Mouse (Mus musculus): Measurements from ENCODE around the gene Nrf1. TPM values are rescaled to one million over a fixed set of nuclear protein-coding genes. Genes with fewer than 3 reads are reported as not detected.

The Nrf1 gene
- polyA plus RNA-seq, 2 experiments, result 31.2 to 33.1 TPM

- ATAC-seq (ENCODE audit: insufficient read depth) (no peak), DNase-seq (ENCODE audit: low read depth in 3 of 3, low spot score in 3 of 3) (no peak)
- Histone ChIP-seq H3K9me3 (ENCODE audit: control insufficient read depth, low read length) (no peaks in the 10 kb centered on the region), H3K27ac (no peak overlapping the region), H3K4me2 (ENCODE audit: low read depth) (no peak overlapping the region), H3K9ac (replicated peaks) (no peak overlapping the region), H3K4me1 (replicated peaks; ENCODE audit: control insufficient read depth in 2 of 2, insufficient read depth in 2 of 2, low read length in 1 of 2) (no peaks in the 10 kb centered on the region), H3K36me3 (replicated peaks; ENCODE audit: control insufficient read depth, insufficient read depth, low read depth) (peaks cover 37% of the 10 kb centered on the region), H3K27me3 (ENCODE audit: control insufficient read depth, insufficient read depth, low read length) (no peaks in the 10 kb centered on the region), H3K4me3 (ENCODE audit: insufficient read depth in 1 of 2, low read depth in 2 of 2, low read length in 2 of 2) (no peak overlapping the region)
- WGBS (ENCODE audit: insufficient replicate concordance), result 77% methylated on average over 2 of the region's 2 CpGs
- TF ChIP-seq CTCF (IDR thresholded peaks at IDR 0.05; ENCODE audit: low read depth), result no peak
- TF ChIP-seq EP300 (IDR thresholded peaks at IDR 0.05; ENCODE audit: low read depth), result no peak
Measured at GRCm38 (mm10) chr6:30107456-30107855, 59.7 kb downstream of the Nrf1 start.

- Histone ChIP-seq H3K36me3 (replicated peaks; ENCODE audit: control insufficient read depth, insufficient read depth, low read depth) (peaks cover 32% of the 10 kb centered on the region), H3K4me2 (ENCODE audit: low read depth) (no peak overlapping the region), H3K27me3 (ENCODE audit: control insufficient read depth, insufficient read depth, low read length) (no peaks in the 10 kb centered on the region), H3K9me3 (ENCODE audit: control insufficient read depth, low read length) (no peaks in the 10 kb centered on the region), H3K27ac (no peak overlapping the region), H3K4me1 (replicated peaks; ENCODE audit: control insufficient read depth in 2 of 2, insufficient read depth in 2 of 2, low read length in 1 of 2) (no peaks in the 10 kb centered on the region), H3K4me3 (ENCODE audit: insufficient read depth in 1 of 2, low read depth in 2 of 2, low read length in 2 of 2) (no peak overlapping the region), H3K9ac (replicated peaks) (no peak overlapping the region)
- WGBS (ENCODE audit: insufficient replicate concordance), result 84% methylated on average over 10 of the region's 10 CpGs
- no peak for TF ChIP-seq CTCF (IDR thresholded peaks at IDR 0.05; ENCODE audit: low read depth)
- no peak for TF ChIP-seq EP300 (IDR thresholded peaks at IDR 0.05; ENCODE audit: low read depth)
- ATAC-seq (ENCODE audit: insufficient read depth), result no peak
- no peak for DNase-seq (ENCODE audit: low read depth in 3 of 3, low spot score in 3 of 3)
Measured at GRCm38 (mm10) chr6:30109820-30110502, 62.2 kb downstream of the Nrf1 start.

DNA sequence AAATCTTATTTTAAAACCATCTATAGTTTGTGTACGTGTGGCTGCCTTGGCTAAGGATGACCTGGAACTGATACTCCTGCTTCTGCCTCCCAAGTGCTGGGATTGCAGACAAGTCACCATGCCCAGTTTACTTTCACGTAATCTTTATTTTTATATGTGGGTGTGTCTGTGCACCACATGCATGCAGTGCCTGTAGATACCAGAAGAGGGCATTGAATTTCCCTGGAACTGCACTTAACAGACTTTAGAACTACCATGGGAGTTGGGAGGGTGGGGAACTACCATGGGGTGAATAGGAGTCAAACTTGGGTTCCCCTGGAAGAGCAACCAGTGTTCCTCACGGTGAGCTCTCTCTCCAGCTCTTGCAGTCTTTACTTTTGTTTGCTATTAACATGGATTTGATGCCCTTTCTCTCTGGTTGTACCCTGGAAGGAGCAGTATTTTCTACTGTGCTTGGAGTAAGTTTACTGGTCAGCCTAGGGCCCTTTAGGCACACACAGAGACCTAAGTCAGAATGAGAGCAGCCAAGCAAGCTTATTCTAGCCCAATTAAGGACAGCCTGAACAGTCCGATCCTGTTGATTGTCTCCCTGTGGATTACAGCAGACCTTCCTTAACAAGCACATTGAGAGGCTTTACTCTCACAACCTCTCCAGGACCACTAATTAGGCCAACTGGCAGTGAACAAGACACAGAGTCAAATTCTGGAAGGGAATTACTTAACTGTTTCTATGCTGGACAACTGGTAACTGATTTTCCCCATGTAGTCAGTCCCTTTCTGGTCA is 64.8 kb downstream of the Nrf1 start:
- 90% methylated on average over 4 of the region's 4 CpGs for WGBS (ENCODE audit: insufficient replicate concordance)
- H3K9me3 ChIP-seq (ENCODE audit: control insufficient read depth, low read length), result no peaks in the 10 kb centered on the region
- no peak overlapping the region for H3K4me2 ChIP-seq (ENCODE audit: low read depth)
- TF ChIP-seq EP300 (IDR thresholded peaks at IDR 0.05; ENCODE audit: low read depth) (no peak), CTCF (IDR thresholded peaks at IDR 0.05; ENCODE audit: low read depth) (peak; percentile 46; the same call in 1 of the 2 replicates)
- no peak overlapping the region for H3K9ac ChIP-seq (replicated peaks)
- DNase-seq (ENCODE audit: low read depth in 3 of 3, low spot score in 3 of 3) (no peak), ATAC-seq (ENCODE audit: insufficient read depth) (no peak)
- H3K27me3 ChIP-seq (ENCODE audit: control insufficient read depth, insufficient read depth, low read length), result no peaks in the 10 kb centered on the region
- peaks cover 45% of the 10 kb centered on the region for H3K36me3 ChIP-seq (replicated peaks; ENCODE audit: control insufficient read depth, insufficient read depth, low read depth)
- no peak overlapping the region for H3K4me3 ChIP-seq (ENCODE audit: insufficient read depth in 1 of 2, low read depth in 2 of 2, low read length in 2 of 2)
- no peaks in the 10 kb centered on the region for H3K4me1 ChIP-seq (replicated peaks; ENCODE audit: control insufficient read depth in 2 of 2, insufficient read depth in 2 of 2, low read length in 1 of 2)
- H3K27ac ChIP-seq, result no peak overlapping the region

DNA sequence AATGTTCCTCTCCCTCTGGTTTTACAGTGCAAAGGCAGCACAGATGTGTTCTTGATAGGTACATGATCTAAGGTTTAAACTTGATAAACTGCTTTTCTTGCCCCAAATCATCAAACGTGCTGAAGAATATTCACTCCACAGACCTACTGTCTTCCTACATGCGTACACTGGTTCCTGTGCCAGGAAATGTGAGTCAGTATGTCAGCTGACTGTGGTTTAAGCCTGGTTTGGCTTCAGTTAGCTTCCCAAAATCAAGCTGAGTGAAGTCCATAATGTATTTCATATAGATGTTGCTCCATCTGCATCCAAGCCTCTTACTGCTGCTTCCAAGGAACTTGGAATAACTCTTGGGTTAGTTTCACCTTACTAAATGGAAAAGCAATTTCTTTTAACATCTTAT is 66.3 kb downstream of the Nrf1 start:
- peaks cover 55% of the 10 kb centered on the region for H3K36me3 ChIP-seq (replicated peaks; ENCODE audit: control insufficient read depth, insufficient read depth, low read depth)

GRCm38 (mm10) chr6:30121152-30121551 is 73.4 kb downstream of the Nrf1 start:
- no peak overlapping the region for H3K27ac ChIP-seq
- DNase-seq (ENCODE audit: low read depth in 3 of 3, low spot score in 3 of 3) (no peak), ATAC-seq (ENCODE audit: insufficient read depth) (no peak)
- H3K36me3 ChIP-seq (replicated peaks; ENCODE audit: control insufficient read depth, insufficient read depth, low read depth), result peaks cover 51% of the 10 kb centered on the region
- TF ChIP-seq EP300 (IDR thresholded peaks at IDR 0.05; ENCODE audit: low read depth), result no peak
- 82% methylated on average over 2 of the region's 2 CpGs for whole genome bisulfite sequencing (ENCODE audit: insufficient replicate concordance)
- H3K9ac ChIP-seq (replicated peaks), result no peak overlapping the region
- no peaks in the 10 kb centered on the region for H3K27me3 ChIP-seq (ENCODE audit: control insufficient read depth, insufficient read depth, low read length)
- H3K4me1 ChIP-seq (replicated peaks; ENCODE audit: control insufficient read depth in 2 of 2, insufficient read depth in 2 of 2, low read length in 1 of 2), result peaks cover 0 to 2% of the 10 kb centered on the region in 2 experiments; a peak in 1 of 4 replicates
- H3K4me2 ChIP-seq (ENCODE audit: low read depth), result no peak overlapping the region
- H3K4me3 ChIP-seq (ENCODE audit: insufficient read depth in 1 of 2, low read depth in 2 of 2, low read length in 2 of 2), result no peak overlapping the region
- no peaks in the 10 kb centered on the region for H3K9me3 ChIP-seq (ENCODE audit: control insufficient read depth, low read length)

More for the DNA sequence above, 66.3 kb downstream of the Nrf1 start:
- 45% methylated on average over 2 of the region's 2 CpGs for WGBS (ENCODE audit: insufficient replicate concordance)
- no peaks in the 10 kb centered on the region for H3K27me3 ChIP-seq (ENCODE audit: control insufficient read depth, insufficient read depth, low read length)
- H3K4me2 ChIP-seq (ENCODE audit: low read depth), result no peak overlapping the region
- H3K27ac ChIP-seq, result no peak overlapping the region
- H3K9me3 ChIP-seq (ENCODE audit: control insufficient read depth, low read length), result no peaks in the 10 kb centered on the region
- no peak for TF ChIP-seq EP300 (IDR thresholded peaks at IDR 0.05; ENCODE audit: low read depth)
- TF ChIP-seq CTCF (IDR thresholded peaks at IDR 0.05; ENCODE audit: low read depth), result no peak
- H3K4me3 ChIP-seq (ENCODE audit: insufficient read depth in 1 of 2, low read depth in 2 of 2, low read length in 2 of 2), result no peak overlapping the region
- no peak for ATAC-seq (ENCODE audit: insufficient read depth)
- DNase-seq (ENCODE audit: low read depth in 3 of 3, low spot score in 3 of 3), result no peak
- no peaks in the 10 kb centered on the region for H3K4me1 ChIP-seq (replicated peaks; ENCODE audit: control insufficient read depth in 2 of 2, insufficient read depth in 2 of 2, low read length in 1 of 2)
- no peak overlapping the region for H3K9ac ChIP-seq (replicated peaks)

Data from liver, embryonic 14.5 days (tissue).